Mouse (Mus musculus) mouse embryonic stem cell (cell line): ENCODE measurements around the gene Mtx1.

Experiments
- in situ Hi-C, 2 experiments: fragments of 300-500 bp; cut with MboI; formaldehyde crosslinking; loops; 1 replicate in 1 of 2; 3 replicates in 1 of 2; pipeline ENCODE4 v1.14.3; 2019 to 2020; ENCODE audit warnings: low sequenced_read_pairs in 2 of 2, low pct_unique_long_range_greater_than_20kb in 1 of 2, mixed read lengths in 1 of 2; ENCODE audit not compliant: unreplicated experiment in 1 of 2

The Mtx1 gene

DNA sequence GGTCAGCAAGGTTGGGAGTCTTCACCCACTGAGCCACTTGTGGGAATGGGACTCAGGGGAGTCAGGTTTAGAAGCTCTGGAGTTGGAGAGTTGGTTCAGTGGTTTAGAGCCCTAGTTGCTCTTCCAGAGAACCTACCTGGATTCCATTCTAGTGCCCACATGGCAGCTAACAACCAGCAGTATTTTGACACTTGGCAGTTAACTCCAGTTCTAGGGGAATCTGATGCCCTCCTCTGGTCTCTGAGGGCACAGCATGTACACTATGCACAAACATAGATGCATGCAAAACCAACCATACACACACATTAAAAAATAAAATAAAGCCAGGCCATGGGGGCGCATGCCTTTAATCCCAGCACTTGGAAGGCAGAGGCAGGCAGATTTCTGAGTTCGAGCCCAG is 33.0 kb downstream of the Mtx1 start:
- in situ Hi-C loops = no loop called here

- in situ Hi-C loops = no loop called here
Observed at GRCm38 (mm10) chr3:89193351-89193750, 33.5 kb downstream of the Mtx1 start.

GRCm38 (mm10) chr3:89190436-89190835 is 36.5 kb downstream of the Mtx1 start:
- in situ Hi-C loops = no loop called here

DNA sequence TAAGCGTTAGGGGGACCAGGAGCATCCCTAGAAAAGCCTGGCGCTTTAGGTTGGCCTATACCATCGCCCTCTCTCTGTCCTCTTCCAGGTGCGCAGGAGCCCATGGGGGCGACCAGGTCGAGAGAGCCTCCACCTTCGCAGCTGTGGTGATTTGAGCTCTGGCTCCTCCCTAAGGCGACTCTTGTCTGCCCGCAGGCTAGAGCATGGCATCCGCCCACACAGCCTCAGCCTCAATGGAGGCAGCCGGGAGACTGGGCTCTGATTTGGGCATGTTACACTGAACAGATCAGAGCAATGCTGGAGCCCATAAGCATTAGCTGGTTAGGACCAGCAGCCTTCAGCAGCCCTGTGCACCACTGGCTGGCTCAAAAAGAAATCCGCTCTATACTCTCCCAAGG is 38.4 kb downstream of the Mtx1 start:
- in situ Hi-C loops = no loop called here

DNA sequence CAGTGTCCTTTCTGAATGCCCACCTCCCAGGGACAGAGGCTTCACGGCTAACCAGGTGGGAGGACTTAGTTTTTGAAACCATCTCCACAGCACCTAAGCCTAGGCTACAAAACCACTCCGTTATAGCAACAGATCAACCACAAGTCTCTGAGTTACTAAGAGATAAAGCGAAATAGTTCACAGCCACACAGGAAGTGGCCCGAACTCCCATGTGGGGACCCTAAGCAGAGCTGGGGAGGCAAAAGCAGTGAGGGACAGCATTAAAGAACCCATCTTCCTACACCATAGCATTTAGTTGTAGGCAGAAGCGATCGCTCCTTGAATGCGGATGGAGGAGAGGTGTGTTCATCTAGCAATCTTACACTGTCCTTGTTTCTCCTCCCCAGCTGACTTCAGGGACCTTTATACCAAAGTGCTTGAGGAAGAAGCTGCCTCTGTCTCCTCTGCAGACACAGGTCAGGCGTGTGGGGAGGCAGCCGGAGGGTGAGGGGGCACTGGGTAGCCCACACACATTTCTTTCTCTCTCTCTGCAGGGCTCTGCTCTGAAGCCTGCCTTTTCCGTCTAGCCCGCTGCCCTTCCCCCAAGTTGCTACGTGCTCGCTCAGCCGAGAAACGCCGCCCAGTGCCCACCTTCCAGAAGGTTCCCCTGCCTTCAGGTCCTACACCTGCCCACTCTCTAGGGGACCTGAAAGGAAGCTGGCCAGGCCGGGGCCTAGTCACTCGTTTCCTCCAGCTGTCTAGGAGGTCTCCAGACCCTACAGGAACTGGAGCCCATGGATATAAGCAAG is 39.0 kb downstream of the Mtx1 start:
- in situ Hi-C loops = no loop called here

DNA sequence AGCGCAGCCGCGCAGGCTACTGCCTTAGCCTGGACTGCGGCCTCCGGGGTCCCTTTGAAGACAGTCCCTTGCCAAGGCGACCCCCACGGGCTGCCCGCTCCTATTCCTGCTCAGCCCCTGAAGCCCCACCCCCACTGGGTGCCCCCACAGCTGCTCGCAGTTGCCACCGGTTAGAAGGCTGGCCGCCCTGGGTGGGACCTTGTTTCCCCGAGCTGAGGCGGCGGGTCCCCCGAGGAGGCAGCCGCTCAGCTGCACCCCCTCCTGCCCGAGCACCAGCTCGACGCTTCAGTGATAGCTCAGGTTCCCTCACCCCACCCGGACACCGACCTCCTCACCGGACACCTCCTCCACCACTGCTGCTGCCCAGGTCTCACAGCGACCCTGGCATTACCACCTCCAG is 39.7 kb downstream of the Mtx1 start:
- in situ Hi-C loops = no loop called here

DNA sequence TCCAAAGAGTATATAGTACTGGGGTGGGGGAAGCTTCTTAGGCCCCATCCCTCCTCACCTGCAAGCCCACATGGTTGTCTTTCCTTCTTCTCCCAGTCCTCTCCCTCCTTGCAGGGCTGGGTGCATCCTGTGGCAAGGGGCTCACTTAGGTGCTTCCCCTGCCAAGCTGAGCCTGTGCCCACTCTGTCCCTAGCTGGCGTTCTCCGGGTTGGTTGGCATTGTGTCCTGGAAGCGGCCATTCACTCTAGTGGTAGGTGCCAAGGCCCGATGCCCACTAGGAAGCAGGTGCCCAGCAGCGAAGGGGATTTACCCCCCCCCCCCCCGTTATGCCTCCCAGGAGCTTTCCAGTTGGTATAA is 43.0 kb downstream of the Mtx1 start:
- in situ Hi-C loops = no loop called here

- in situ Hi-C loops = no loop called here
Observed at GRCm38 (mm10) chr3:89183058-89183958, 43.6 kb downstream of the Mtx1 start, which contains the start of gene Fam189b. TSS of gene Fam189b (plus strand) at chr3:89183143.

DNA sequence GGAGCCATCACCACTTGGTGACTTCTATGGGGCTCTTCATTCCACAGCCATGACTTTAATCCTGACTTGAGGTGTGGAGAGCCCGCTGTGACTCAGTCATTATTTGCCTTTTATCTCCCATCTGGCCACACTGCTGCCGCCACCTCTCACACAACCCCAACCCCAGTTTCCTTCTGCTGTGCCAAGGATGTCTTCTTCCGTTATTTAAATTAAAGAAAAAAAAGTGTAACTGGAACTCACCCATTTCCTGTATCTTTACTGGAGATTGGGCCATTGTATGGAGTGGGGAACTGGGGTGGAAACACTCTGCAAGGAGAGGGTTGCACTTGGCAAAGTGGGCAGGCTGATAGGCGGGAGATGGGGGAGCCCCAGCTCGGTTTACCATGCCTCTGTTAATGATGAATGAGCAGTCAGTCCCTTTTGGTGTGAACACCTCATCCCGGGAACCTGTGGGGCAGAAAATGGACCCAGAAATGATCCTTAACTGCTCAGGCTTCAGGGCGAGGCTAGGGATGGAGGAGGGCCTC is 44.3 kb downstream of the Mtx1 start:
- in situ Hi-C loops = no loop called here

GRCm38 (mm10) chr3:89181749-89182500 is 45.0 kb downstream of the Mtx1 start:
- in situ Hi-C loops = no loop called here

GRCm38 (mm10) chr3:89179056-89179455 is 47.8 kb downstream of the Mtx1 start:
- in situ Hi-C loops = no loop called here

- in situ Hi-C loops = no loop called here
Observed at GRCm38 (mm10) chr3:89178107-89178385, 48.8 kb downstream of the Mtx1 start.

GRCm38 (mm10) chr3:89177242-89178106 is 49.4 kb downstream of the Mtx1 start, which contains the start of gene Scamp3:
TSS of gene Scamp3 (plus strand) at chr3:89177473.
- in situ Hi-C loops = no loop called here

DNA sequence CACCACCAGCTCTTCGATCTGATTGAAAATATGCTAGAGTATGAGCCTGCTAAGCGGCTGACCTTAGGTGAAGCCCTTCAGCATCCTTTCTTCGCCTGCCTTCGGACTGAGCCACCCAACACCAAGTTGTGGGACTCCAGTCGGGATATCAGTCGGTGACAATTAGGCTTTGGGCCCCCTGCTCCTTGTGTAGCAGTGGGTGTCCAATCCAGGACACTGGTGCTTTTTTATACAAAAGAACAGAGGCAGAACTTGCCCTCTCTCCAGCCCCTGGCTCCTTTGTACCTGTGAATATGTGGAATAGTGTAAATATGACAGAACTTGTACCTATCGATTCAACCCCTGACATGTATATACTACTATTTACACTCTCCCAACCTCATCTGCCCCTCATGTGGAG is 50.5 kb downstream of the Mtx1 start:
- in situ Hi-C loops = no loop called here

GRCm38 (mm10) chr3:89175544-89175943 is 51.3 kb downstream of the Mtx1 start:
- in situ Hi-C loops = no loop called here

- in situ Hi-C loops = no loop called here
Observed at GRCm38 (mm10) chr3:89174844-89175243, 52.0 kb downstream of the Mtx1 start.

DNA sequence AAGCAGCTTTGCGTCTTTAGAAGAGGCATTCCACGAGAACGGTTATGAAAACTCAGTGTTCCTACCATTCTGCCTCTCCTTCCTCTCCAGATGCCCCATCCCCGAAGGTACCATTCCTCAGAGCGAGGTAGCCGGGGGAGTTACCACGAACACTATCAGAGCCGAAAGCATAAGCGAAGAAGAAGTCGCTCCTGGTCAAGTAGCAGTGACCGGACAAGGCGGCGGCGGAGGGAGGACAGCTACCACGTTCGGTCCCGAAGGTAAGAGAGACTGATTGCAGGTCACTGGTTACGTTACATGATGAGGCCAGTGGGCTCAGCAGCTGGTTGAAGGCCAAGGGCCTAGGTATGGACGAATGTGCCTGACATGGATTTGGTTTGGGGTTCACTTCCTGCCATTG is 59.9 kb downstream of the Mtx1 start:
- in situ Hi-C loops = no loop called here

DNA sequence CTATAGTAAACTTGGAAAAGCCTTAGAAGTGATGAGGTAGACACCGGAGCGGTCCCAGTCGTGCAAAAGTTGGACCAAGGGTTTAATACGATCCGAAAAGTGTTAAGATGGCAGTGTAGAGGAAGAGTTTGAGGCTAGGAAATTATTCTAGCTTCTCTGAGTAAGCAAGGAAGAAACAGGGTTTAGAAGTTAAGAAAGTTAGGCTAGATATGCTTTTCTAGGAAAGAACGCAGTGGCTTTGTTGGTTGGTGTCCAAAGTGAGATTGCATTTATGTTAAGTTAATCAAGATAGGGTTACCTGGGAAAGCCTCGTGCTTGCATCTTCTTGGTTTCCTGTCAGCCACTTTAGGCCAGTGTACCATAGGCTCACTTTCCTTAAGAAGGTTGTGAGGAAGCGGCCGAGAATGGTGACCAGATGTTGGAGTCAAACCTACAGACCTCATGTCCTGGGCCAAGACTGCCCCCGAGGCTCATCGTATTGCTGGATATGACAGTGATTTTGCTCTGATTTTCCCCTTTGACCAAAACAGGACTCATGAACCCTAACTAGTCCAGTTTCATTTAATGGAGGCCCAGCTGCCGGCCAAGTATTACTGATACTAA is 61.5 kb downstream of the Mtx1 start:
- in situ Hi-C loops = no loop called here
